Mouse (Mus musculus) megakaryocyte, adult 5-6 weeks (primary cell): ENCODE measurements at regions not wholly inside any gene's neighbourhood (a gene's known extent, or its start where the extent isn't known, plus 50 kb on each side); places are given as distances from the start of the nearest gene placed in this dataset.

ENCODE experiments used
- ATAC-seq: 2 replicates; pipeline ENCODE4 v1.8.0; 2016; ENCODE audit warnings: mild to moderate bottlenecking, inconsistent platforms; ENCODE audit not compliant: poor library complexity, severe bottlenecking

DNA sequence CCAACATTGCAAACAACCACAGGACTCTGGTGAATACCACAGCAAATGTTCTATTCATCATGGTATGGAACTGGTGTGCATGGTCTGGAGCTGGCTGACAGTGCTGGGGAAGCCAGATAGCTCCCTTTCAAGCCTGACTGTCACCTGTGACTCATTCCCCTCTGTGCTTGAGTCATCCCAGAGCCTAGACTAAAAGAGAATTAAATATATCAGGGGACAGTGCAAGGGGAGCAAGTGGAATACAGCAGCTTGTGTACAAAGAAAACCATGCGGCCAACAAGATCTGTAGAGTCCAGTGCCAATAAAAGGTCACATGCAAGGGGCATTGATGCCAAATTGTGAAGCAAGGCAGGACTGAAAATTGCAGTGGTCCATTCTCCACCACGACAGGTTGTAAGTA lies 117.7 kb downstream of the Pah start:
- ATAC-seq = no peak; the same call in 1 of the 2 replicates

DNA sequence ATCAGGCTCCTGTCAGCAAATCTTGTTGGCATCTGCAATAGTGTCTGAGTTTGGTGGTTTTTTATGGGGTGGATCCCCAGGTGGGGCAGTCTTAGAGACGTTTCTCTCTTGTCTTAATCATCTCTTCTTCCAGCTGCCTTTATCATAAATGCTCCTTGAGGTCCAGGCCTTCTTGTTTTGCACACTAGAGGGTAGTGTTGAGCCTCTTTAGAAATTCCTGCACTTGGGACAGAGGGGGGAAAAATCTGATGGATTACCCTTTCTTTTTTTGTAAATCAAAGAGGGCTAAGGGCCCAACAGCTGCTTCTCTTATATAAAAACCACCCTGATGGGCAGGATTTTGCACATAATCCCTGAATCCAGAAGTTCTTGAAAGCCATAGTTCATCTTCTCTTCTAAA lies 127.5 kb downstream of the Pah start:
- peak; percentile 72; the same call in 1 of the 2 replicates for ATAC-seq

DNA sequence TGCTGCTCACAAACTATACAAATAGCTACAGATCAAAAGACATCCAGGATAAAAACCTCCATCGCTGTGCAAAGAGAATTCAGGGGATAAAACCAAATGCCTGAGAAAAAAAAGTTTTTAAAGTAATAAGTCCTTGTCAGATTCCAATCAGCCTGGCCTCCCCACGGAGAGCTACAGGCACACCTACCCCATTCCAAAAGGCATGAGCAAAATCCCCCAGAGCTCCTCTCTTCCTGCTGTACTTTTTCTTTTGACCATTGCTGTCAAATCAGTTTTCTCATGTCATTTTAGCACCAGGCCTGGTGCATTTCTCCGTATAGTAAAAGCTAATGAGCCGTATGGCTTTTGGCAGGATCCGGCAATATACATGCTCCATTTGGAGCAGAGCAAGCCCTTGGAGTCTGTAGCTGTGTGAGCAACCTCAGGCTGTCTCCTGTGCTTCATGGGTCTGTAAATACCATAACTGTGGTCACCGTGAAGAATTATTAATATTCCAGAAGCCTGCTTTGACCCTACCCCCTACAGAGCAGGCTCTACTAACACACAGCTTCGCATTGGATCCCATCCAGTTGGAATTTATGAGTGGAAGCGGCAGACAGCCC lies 130.6 kb downstream of the Pah start:
- no peak for ATAC-seq

DNA sequence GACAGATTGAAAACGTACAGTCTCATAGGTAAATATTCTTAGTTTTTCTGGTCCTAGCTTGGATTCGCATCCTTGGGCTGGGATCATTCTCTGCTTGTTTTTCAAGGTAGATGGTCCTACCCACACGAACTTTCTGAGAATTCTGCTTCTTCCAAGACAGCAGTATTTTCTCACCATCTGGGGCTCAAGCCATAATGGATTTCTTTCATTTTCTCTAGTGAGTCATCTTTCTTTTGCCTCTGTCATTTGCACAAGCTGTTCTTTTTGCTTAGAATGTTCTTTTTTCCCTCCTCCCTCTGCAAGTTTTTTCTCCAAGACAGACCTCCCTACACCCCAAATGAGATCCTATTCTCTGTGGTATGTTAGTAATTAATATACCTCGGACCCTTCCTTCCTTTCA lies 132.5 kb downstream of the Pah start:
- no peak for ATAC-seq

DNA sequence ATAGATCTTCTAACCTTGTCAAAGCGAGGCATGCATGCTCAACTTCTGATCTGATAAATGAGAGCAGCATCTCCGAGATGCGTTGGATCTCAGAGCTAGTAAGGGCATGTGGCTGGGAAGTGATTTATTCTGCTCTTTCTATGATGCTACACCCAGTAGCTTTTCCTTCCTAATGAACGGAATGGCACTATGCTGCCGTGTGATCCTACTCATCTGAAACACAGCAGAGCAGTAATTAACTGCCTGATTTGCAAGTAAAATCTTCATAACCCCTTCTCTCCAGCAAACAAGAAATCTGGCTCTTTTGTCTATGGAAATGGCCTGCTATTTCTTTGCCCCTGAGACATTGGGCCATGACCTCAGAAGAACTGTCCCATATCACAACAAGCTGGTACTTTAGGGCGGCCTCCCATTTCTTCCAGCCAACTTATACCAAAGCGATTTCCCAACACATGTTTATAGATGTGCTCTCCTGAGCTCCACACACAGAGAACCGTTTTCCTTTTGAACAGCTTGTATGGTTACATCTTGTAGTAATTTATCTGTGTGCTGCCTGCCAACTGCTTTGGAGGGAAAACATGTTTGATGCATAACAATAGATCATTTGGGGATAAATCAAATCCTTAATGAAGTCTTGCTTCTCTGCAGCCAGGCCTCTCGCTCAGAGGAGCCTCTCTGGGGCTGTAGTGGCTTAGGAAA lies 144.6 kb downstream of the Pah start:
- no peak for ATAC-seq

DNA sequence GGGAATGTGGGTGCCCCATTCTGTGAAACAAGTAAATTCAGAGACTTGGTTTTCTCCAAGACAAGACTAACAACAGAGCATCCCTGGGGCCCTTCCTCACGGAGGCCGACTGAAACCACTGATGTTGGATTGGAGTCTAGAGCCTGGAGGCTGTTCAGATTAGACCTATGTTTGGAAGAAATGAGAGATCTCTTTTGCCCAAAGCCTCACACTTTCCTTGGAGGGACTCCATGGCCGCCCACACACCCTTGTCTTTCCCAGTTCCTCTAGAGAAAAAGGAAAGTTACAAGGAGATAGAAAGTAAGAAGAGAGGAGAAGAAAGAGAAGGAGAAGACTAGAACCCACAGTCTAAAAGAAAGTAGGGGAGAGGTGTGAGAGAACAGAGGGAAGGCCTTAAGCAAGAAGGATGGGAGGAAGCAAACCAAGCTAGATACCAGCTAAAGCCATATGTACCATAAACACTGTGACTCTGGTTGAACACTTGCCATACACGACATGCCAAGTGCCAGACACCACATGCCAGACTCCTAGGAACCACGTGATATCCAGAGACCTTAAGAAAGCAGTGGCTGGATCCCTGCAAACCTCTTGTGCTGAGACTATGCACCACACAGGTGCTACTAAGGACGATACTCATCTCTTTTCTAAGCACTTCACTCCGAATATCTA lies 145.3 kb downstream of the Pah start:
- ATAC-seq = no peak

DNA sequence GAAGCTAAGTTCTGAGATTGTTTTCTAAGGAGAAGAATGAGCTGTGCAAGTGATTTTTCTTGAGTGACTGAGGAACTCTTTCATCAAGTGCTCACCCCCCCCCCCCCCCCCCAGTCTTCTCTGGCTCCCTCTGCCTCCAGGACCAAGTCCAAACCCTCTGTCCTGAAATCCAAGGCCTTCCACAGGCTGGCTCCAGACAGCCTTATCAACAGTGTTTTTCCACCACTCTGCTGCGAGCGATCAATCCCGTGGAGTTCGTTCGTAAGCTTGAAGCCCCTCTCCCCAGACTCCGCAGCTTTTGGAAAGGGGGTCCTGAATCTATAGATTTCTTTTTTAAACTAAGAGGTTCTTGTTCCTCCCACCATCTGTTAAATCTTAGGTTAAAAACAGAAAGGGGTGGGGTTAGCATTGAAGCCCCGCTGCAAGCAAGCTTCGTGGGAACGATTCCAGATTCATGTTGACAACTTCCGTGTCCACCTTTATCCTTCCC lies 146.1 kb downstream of the Pah start:
- no peak for ATAC-seq

DNA sequence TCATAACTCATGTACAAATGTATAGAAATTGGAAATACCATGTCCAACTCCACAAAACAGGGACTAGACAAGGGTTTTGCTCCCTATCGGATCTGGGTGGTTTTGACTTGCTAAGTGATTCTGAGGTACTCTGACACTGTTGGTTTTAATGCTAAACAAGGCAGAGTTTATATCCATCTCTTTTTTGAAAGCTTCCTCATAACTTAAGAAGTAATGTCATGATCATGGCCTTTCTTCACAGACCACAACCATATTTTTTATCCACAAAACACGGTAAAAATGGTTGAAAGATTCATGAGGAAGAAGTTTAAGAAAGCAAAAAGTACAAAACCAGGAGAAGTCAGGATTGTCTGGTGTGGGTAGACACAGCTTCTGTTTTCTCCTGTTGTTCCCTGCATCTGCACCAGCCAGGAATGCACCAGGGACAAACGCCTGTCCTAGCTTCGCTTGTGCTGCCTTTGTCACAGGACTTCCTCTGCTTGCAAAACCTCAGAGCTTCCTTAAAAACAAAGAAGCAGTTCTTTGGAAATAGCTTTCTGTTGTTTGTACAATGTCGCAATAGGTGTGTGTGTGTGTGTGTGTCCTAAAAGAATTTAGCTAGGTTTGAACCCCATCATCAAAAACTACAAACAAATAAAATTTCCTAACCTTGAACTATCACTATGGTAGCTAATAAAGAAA lies 153.3 kb downstream of the Pah start:
- ATAC-seq = peak; percentile 97

DNA sequence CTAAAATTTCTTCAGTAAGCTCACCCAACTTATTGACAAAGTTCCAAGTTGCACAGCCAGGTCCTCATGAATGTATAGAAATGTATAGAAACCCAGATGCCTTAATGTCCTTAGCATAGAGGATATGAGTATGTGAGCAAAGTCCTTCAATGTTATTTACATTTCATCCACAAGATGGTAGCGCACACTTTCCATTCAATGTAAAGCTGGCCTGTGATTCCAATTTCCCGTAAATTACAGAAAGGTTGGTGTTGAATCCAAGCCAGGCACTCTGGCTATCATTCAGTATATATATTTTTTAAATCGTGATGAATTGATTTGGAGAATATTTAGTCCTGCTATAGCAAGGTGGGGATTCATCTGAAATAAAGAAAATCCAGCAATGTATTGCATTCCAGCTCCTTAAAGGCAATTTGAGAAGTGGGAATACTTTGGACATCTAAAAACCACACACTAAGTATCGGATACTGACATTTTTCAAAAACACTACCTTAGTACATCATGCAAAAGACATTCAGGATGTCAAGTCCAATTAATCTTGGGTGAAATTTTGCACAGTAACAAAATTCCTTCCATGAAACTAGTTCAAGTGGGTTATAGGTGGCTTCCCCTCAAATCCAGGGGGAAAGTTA lies 154.6 kb downstream of the Pah start:
- no peak for ATAC-seq

DNA sequence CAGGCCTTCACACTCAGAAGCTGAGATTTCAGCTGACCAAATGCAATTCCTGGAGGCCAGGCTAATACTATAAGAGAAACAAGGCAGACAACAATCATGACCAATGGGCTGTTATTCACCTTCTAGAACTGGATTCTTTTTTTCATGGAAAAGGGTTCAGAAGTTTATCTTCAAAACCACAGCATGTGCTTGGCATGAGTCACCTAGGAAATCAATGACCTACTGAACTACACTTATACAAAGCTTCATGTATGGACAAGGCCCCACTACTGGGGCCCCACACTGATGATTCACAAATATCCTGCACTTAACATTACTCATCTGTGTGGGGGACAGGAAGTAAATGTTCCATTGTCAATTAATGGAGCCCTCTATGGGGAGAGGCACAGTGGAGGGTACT lies 157.4 kb downstream of the Pah start:
- no peak for ATAC-seq

DNA sequence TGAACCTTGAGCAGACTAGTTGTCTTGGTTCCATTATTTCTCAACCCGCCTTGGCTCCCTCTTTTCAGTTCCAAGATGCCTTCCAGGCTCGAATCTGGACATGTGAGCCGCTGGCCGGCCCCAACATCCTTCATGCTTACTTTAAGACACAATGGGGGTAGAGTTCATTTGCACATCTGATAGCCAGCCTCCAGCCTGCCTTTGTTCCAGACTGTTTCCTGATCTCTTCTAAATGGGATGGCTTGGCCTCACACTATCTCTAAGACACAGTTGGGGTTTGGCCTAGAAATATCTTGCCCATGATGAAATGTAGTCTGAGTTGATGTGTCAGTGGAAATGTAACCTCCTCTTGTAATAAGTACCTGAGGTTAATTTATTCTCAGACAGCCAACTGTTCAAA lies 164.7 kb downstream of the Pah start:
- ATAC-seq = no peak

DNA sequence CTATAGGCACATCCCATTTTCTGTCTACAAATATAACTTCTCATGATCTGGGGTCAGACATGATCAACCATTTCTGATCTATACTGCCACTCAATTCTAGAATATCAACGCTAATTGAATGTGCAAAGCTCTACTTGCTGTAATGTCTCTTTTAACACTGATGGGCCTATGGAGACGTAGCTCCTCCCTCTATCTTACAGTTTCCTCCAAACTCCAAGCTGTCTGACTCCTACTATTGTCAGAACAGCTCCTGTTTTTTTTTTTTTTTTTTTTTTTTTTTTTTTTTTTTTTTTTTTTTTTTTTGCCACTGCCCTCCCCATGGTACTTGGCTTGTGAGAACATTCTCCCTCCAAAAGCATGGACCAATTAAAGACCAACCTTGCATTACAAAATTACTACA lies 165.2 kb downstream of the Pah start:
- no peak for ATAC-seq

DNA sequence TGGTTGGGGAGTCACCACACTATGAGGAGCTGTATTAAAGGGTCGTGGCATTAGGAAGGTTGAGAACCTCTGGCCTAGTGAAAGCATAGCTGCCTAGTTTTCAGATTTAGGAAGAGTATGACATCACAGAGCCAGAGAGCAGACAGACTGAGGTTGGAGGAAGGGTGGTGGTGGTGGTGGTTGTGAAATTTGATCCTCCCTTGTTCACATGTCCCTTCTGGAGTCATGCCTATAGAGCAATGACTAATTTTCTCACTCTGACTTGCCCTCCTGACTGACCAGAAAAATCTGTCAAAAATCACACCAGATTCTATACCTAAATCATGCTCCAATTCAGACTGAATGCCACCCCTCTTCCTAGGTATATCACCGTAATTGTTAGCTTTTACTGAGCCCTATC lies 166.2 kb downstream of the Pah start:
- peak; percentile 81 for ATAC-seq

DNA sequence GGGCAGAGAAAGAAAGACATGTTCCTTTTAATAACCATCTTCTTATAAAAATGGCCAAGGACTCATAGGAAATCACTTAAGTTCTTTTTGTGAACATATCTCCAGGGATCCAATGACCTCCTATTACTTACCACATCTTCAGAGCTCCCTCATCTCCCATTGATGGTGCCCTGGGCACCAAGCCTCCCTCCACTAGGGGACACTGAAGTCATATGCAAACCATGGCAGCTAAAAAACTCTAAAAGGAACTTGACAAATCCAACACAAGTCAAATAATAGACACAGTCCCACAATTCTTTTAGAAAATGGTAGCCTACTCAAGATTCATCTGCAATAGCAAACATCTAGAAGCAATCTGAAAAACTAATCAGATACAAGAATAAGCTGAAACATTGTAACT lies 167.2 kb upstream of the Igf1 start:
- ATAC-seq = no peak

DNA sequence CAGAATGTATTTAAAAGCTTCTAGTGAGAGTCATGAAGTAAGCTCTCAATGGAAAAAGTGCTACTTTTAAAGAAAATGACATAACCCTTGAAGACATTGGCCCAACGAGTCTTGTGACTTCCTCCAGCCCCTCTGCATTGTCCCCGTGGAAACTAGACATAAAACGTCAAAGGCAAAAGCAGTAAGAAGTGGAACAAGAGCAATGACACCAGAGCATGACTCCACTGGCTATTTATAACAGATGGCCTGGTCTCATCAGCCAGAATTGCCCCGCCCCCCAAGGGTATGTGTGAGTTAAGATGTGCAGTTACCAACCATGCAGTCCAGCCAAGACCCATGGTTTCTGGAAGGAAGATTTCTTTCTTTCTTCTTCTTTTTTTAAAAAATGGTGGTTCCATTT lies 161.6 kb upstream of the Igf1 start:
- no peak for ATAC-seq

DNA sequence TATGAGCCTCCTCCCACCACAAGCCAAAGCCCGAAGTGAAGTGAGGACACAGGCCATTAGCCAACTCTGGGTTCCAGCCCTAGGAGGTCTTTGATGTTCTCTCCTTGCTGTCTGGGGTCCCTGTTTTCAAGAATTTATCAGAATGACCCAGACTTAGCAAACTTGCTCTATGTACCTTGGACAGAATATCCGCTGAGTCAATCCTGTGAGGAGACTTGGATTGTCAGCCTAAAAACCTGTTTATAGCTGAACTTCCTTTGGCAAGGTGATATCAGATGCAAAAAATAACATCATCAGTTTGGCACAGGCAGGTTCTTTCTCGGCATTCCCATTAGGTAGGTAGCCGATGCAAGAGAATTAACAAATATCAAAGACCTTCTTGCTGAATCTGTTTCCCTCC lies 146.9 kb upstream of the Igf1 start:
- ATAC-seq = no peak

DNA sequence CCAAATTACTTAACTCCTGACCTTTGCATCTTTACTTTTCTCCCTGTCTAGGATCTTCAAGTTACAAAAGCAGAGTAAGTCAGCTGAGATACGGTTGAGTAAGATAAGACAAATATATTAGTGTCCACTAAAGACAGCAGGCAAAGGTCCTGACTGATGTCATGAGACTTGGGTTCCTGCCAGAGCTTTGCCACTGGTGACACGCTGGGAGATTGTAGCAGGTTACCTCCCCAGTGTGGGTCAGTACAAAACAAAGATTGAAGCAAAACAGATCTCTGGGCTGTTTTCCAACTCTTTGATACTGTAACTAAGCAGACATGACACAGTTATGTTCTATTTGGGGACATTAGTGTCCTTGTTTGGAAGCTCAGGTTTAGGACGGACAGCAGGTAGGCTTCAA lies 146.3 kb upstream of the Igf1 start:
- no peak for ATAC-seq

DNA sequence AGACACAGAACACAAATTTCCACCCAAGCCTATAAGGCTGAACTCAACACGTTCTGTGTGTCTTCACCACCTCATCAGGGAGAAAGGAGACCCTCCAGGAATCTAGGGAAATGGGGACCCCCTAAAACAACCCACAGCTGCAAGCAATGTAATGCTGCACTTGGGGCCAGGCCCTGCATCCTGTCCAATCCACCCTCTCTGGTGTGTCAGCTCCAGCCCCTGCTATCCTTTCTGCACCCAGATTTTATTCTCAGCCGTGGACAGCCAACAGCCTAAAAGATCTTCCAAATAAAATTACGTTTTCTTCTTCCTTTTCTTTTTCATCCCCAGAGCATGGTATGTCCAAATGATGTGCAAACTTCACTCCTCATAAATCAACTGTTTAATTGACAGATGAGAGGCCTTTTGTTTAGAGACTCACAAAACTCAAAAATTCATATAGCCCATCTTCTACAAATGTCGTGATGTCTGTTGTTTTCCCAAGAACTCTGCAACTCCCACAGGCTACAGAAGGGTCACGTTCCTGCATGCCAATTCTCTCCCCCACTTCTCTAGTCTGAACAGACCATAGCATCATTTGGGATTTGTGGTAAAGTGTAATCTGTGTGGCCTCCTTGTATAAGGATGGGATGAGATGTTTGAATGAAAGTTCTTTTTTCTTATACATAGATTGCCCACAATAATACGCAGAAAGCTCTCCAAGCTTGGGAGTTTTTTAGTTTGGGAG lies 142.0 kb upstream of the Igf1 start:
- ATAC-seq = no peak

DNA sequence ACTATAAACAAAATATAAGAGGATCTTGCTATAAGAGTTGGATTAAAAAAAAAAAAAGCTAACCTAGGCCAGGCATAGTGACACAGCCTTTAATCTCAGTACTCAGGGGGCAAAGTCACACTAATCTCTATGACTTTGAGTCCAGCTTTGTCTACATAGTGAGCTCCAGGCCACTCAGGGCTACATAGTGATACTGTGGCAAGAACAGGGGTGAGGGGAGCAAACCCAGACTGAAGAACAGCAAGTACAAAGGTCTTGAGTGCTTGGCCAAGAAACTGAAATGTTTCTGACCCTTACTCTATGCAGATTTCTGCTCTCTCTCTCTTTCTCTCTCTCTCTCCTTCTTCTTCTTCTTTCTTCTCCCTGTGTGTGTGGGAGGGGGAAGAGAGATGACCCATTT lies 140.9 kb upstream of the Igf1 start:
- ATAC-seq = no peak

DNA sequence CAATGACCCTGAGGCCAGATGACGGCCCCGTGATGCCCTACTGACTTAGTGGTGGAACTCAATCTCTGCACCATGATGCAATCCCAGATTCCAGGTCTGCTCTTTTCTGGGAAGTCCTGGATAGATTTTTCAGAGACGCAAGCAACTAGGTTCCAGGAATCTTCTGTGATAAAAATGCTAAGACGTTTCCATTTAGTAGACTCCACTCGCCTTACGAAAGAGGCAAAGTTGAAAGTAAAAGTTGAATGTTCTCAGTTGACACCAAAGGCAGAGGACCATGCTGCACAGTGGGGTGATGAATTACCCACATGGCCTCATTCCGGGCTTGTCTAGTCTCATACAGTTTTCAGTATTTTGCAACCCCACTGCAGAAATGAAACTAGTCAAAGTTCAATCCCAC lies 139.6 kb upstream of the Igf1 start:
- peak; percentile 52 for ATAC-seq

DNA sequence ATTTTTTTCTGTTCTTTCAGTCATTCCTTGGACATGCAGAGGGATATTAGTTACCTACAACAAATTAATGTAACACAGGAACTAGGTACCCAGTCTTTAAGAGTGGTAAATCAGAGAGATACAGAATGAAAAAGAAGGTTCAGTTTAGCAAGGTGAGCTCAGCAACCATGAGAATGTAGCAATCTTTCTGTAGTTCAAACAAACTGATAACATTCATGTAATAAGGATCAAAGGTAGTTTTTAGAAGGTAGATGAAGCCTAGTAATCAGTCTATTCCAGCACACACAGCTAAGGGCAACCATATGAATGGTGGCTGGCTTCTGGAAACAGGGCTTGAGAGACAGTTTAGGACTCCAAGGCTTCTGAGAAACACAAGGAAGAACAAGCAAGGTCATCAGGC lies 138.1 kb upstream of the Igf1 start:
- no peak for ATAC-seq
